Mouse (Mus musculus) heart, adult 2 months (tissue): ENCODE data around the gene Plppr5. TPM values are rescaled to one million over a fixed set of nuclear protein-coding genes. Genes with fewer than 3 reads are reported as not detected.

ENCODE experiments used
- DNase-seq, 2 experiments: peaks; one replicate each; pipeline ENCODE4 v3.0.0; 2021
- H3K27ac ChIP-seq: fragments of 200-600 bp; 2 replicates; pipeline ENCODE4 v1.8.1; 2022
- H3K27me3 ChIP-seq: fragments of 200-500 bp; 2 replicates; pipeline ENCODE4 v1.6.1; 2012; ENCODE audit warnings: mild to moderate bottlenecking, low read length, inconsistent platforms, mixed read lengths; ENCODE audit not compliant: control insufficient read depth, insufficient read depth
- H3K36me3 ChIP-seq: fragments of 200-500 bp; 2 replicates; pipeline ENCODE4 v1.6.1; 2012; ENCODE audit warnings: low read length, inconsistent platforms; ENCODE audit not compliant: control insufficient read depth, insufficient read depth
- H3K4me1 ChIP-seq: fragments of 200-500 bp; 2 replicates; pipeline ENCODE4 v1.6.1; 2011; ENCODE audit warnings: low read length; ENCODE audit not compliant: control insufficient read depth, insufficient read depth
- H3K4me3 ChIP-seq: fragments of 200-600 bp; 2 replicates; pipeline ENCODE4 v1.8.1; 2022
- H3K79me2 ChIP-seq: fragments of 200-500 bp; replicated peaks from 2 replicates; pipeline ENCODE4 v1.6.1; 2012; ENCODE audit warnings: mild to moderate bottlenecking, inconsistent platforms, low read length, moderate library complexity, mixed read lengths; ENCODE audit not compliant: control insufficient read depth, insufficient read depth
- H3K9ac ChIP-seq: fragments of 200-500 bp; 2 replicates; pipeline ENCODE4 v1.6.1; 2012; ENCODE audit warnings: low read depth, mild to moderate bottlenecking, control low read depth, inconsistent platforms, low read length, mixed read lengths
- CTCF ChIP-seq: fragments of 200-600 bp; IDR thresholded peaks from 2 replicates; pipeline ENCODE4 v1.8.1; 2022; ENCODE audit warnings: antibody characterized with exemption, mild to moderate bottlenecking, moderate library complexity
- EP300 ChIP-seq: fragments of 200-500 bp; IDR thresholded peaks from 2 replicates; pipeline ENCODE4 v1.6.1; 2011; ENCODE audit warnings: low read depth, low read length, control low read depth; ENCODE audit not compliant: insufficient read depth
- POLR2A ChIP-seq: fragments of 200-500 bp; IDR thresholded peaks from 2 replicates; pipeline ENCODE4 v1.6.1; 2011; ENCODE audit warnings: mild to moderate bottlenecking, low read depth, low read length, control low read depth; ENCODE audit not compliant: insufficient read depth
- WGBS: fragments of 180-500 bp; shearing (Covaris S2); methylation state at CpG from one replicate; pipeline ENCODE4 v1.1.7; 2018; 5-methylcytosine and 5-hydroxymethylcytosine counted together
- intact Hi-C: fragments of 180-260 bp; cut with DNase I; formaldehyde crosslinking; loops from one replicate; pipeline ENCODE4 v1.15.1; 2025
- long read RNA-seq: library from polyadenylated mRNA; stranded (forward); transcript quantifications from one replicate; pipeline ENCODE4 v2.0.0, GENCODE M21; 2021
- polyA plus RNA-seq: library from polyadenylated mRNA; depleted of rRNA; stranded (reverse); fragments of >200 nt; gene quantifications from 2 replicates; pipeline ENCODE4 v1.2.3, GENCODE M21; 2012; rRNA removed
- total RNA-seq, 2 experiments: library from RNA; stranded (reverse); gene quantifications; 2 replicates each; pipeline ENCODE4 v1.2.3; 2021

The Plppr5 gene
- total RNA-seq: under 1 TPM; 0.11 to 0.13 TPM
- polyA plus RNA-seq: 0.20 and 0.29 TPM in 2 replicates
- long read RNA-seq, partial matches to known transcripts: 0 of 1 reads
- long read RNA-seq, other reads (novel, unspliced or antisense): 1 of 1 reads

DNA sequence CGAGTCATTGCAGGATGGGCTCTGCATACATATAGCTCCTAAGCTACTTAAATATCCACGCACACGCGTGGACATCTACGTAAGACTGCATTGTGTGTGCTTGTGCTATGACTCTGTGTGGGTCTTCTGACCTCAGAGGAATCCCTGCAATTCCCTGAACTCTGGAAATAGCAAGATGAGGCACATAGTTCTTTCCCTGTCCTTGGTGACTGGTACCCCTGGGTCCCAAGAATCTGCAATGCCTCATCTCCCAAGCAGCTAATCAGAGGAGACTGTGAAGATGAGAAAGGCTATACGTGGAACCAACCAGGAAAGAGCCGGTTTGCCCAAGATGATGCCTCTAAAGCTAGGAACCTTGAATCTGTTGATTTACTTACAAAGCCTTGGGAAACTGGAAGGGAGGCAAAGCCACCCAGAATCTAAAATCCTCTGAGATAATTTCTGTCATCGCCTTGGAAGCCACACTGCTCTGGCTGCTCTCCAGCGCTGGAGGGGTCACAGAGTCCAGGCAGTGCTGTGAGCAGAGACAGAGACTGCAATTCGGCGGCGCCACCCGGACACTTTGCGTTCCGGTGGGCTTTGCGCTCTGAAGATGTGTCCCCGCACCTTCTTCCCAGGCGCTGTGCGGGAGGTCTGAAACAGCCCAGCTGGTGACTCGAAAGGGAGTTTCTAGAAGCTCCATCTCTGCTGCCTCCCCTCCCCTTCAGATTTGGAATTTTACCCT is at the start of gene Plppr5:
Gene Plppr5 (plus strand): TSS at position 308 of the 724 bp plus-strand sequence.
- Histone ChIP-seq H3K79me2 (no peaks in the 10 kb centered on the region), H3K36me3 (no peaks in the 10 kb centered on the region), H3K4me1 (no peaks in the 10 kb centered on the region; the same call in 1 of the 2 replicates), H3K9ac (0 out of 2 replicates have a peak within 1 kb of the TSS, but pooled peaks have one; percentile 12), H3K27me3 (peaks cover 10% of the 10 kb centered on the region), H3K4me3 (0 out of 2 replicates have a peak within 1 kb of the TSS, but pooled peaks have one; percentile 16), H3K27ac (no peak within 1 kb of the TSS)
- WGBS: 22% methylated on average over 20 of the region's 20 CpGs
- TF ChIP-seq CTCF: no peak
- no peak for TF ChIP-seq POLR2A
- no peak for TF ChIP-seq EP300
- intact Hi-C loops: no loop called here
- peak in 1 of 2 experiments; percentile 6 for DNase-seq

DNA sequence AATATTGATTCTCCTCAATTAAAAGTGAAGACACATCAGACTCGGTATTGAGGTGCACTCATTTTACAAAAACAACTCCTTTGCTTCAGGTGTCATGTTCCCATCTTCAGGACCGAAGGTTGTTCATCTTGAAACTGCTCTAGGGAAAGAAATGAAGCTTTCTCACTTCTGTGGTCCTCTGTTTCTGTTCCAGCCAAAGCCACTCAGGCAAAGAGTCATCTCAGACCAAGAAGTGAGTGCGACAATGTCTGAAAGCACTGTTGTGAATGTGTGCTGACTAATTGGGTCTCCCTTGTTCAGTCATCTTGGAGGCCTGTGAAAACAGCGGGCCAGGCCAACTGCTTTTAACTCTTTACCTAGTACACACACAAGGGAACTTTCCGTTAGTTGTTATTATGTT is 24.7 kb upstream of the Plppr5 start:
- H3K27ac ChIP-seq: no peak overlapping the region
- no peaks in the 10 kb centered on the region for H3K79me2 ChIP-seq
- no peaks in the 10 kb centered on the region for H3K27me3 ChIP-seq
- no peaks in the 10 kb centered on the region for H3K4me1 ChIP-seq
- intact Hi-C loops: no loop called here
- no peaks in the 10 kb centered on the region for H3K36me3 ChIP-seq
- H3K9ac ChIP-seq: no peak overlapping the region
- 85% methylated on average over 5 of the region's 5 CpGs for WGBS
- TF ChIP-seq POLR2A: no peak
- no peak for TF ChIP-seq EP300
- no peak for TF ChIP-seq CTCF
- H3K4me3 ChIP-seq: no peak overlapping the region
- no peak for DNase-seq

DNA sequence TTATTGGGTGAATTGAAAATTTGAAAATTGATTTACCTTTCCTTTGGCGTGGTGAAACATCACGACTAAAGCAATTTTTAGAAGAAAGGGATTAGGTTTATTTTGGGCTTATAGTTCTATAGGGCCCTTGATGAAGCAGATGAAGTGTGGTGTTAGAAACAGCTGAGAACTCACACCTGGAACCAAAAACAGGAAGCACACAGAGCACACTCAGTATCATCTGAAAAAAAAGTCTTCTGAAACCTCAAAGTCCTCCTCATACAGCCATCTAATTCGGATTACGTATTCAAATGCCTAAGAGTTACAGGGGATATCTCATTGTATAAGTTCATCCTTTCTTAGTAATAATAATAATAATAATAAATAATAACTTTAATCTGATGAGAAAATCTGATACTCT is 24.1 kb upstream of the Plppr5 start:
- TF ChIP-seq EP300: no peak
- TF ChIP-seq CTCF: no peak
- no peak for TF ChIP-seq POLR2A
- intact Hi-C loops: no loop called here
- no peaks in the 10 kb centered on the region for H3K27me3 ChIP-seq
- H3K79me2 ChIP-seq: no peaks in the 10 kb centered on the region
- no peak overlapping the region for H3K9ac ChIP-seq
- no peak overlapping the region for H3K27ac ChIP-seq
- 93% methylated on average over 4 of the region's 4 CpGs for WGBS
- H3K4me3 ChIP-seq: no peak overlapping the region
- DNase-seq: no peak
- H3K36me3 ChIP-seq: no peaks in the 10 kb centered on the region
- H3K4me1 ChIP-seq: no peaks in the 10 kb centered on the region

GRCm38 (mm10) chr3:117556972-117557371 is 17.7 kb upstream of the Plppr5 start:
- 72% methylated on average over 1 of the region's 1 CpGs for WGBS
- Histone ChIP-seq H3K27me3 (no peaks in the 10 kb centered on the region), H3K4me1 (no peaks in the 10 kb centered on the region), H3K79me2 (no peaks in the 10 kb centered on the region), H3K9ac (no peak overlapping the region), H3K4me3 (no peak overlapping the region), H3K27ac (no peak overlapping the region), H3K36me3 (no peaks in the 10 kb centered on the region)
- no peak for DNase-seq
- no peak for TF ChIP-seq POLR2A
- TF ChIP-seq CTCF: no peak
- TF ChIP-seq EP300: no peak
- intact Hi-C loops: no loop called here

GRCm38 (mm10) chr3:117575253-117575927 is 754 bp downstream of the Plppr5 start:
- Histone ChIP-seq H3K36me3 (no peaks in the 10 kb centered on the region), H3K27ac (no peak overlapping the region), H3K4me3 (0 out of 2 replicates have a peak overlapping the region, but pooled peaks have one; percentile 16), H3K4me1 (no peaks in the 10 kb centered on the region; the same call in 1 of the 2 replicates), H3K27me3 (peaks cover 10% of the 10 kb centered on the region), H3K9ac (0 out of 2 replicates have a peak overlapping the region, but pooled peaks have one; percentile 12), H3K79me2 (no peaks in the 10 kb centered on the region)
- DNase-seq: peak; percentile 4 to 20
- TF ChIP-seq EP300: no peak
- TF ChIP-seq CTCF: no peak
- no peak for TF ChIP-seq POLR2A
- WGBS: 2% methylated on average over 74 of the region's 74 CpGs
- intact Hi-C loops: no loop called here
